Mouse (Mus musculus): ENCODE results near the gene Psmc6. TPM values are rescaled to one million over a fixed set of nuclear protein-coding genes. Genes with fewer than 3 reads are reported as not detected.
A peak's percentile ranks its signal among the peaks of the same experiment; 100 is the strongest.

The Psmc6 gene
- 486 and 500 TPM in 2 replicates for polyA plus RNA-seq (2011; ENCODE audit: insufficient read length, low read depth, missing spikeins)

GRCm38 (mm10) chr14:45329589-45330181 is at the start of gene Psmc6:
Gene Psmc6 (plus strand): TSS chr14:45329788.
- peak; percentile 97 for TF ChIP-seq POLR2A (IDR thresholded peaks at IDR 0.05; ENCODE audit: low read depth, low read length)
- peak; percentile 94 for TF ChIP-seq CTCF (IDR thresholded peaks at IDR 0.05; ENCODE audit: borderline replicate concordance, insufficient read depth, low read length)
- peak within 1 kb of the TSS; percentile 73 for H3K27ac ChIP-seq (ENCODE audit: insufficient read depth, low read length)
- H3K4me3 ChIP-seq (ENCODE audit: insufficient read depth, low read length) = peak within 1 kb of the TSS; percentile 99
- H3K4me1 ChIP-seq (ENCODE audit: control insufficient read depth, insufficient read depth, low read length) = peaks cover 7% of the 10 kb centered on the region; the same call in 1 of the 2 replicates

DNA sequence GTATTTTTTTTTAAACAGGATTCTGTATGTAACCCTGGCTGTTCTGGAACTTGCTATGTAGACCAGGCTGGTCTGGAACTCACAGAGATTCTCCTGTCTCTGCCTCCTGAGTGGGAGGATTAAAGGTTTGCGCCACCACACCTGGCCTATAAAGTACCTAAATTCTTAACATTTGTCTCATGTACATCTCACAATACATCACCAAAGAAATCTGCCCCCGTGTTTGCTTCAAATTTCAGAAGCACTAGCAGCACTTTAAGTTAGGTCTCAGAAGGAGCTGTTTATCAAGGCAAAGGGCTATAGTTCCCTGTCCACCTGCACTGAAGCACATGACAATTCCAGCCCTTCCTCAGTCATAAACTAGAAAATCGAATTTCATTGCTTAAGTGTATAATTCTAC is 47.5 kb upstream of the Psmc6 start:
- Histone ChIP-seq H3K27ac (ENCODE audit: insufficient read depth, low read length) (no peak overlapping the region), H3K4me3 (ENCODE audit: insufficient read depth, low read length) (no peak overlapping the region), H3K4me1 (ENCODE audit: control insufficient read depth, insufficient read depth, low read length) (no peaks in the 10 kb centered on the region)
- TF ChIP-seq CTCF (IDR thresholded peaks at IDR 0.05; ENCODE audit: borderline replicate concordance, insufficient read depth, low read length) = no peak
- no peak for TF ChIP-seq POLR2A (IDR thresholded peaks at IDR 0.05; ENCODE audit: low read depth, low read length)

DNA sequence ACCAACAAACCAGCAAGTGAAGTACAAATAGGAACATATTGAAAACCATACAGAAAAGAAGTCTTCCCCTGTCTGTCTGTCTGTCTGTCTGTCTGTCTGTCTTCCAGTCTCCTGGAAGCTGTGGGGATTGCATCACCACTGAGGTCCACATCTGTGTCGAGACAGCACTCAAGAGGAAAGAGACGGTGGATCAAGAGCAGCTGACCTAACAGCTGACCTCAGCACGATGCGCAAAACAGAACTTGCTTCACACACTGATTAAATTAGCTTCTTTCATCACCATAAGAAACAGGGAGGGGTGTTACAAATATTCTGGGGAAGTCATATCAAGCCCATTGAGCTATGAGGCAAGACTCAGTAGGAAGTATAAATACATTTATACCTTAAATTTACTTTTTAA is 38.0 kb upstream of the Psmc6 start:
- H3K4me3 ChIP-seq (ENCODE audit: insufficient read depth, low read length) = no peak overlapping the region
- no peak overlapping the region for H3K27ac ChIP-seq (ENCODE audit: insufficient read depth, low read length)
- no peaks in the 10 kb centered on the region for H3K4me1 ChIP-seq (ENCODE audit: control insufficient read depth, insufficient read depth, low read length)
- TF ChIP-seq CTCF (IDR thresholded peaks at IDR 0.05; ENCODE audit: borderline replicate concordance, insufficient read depth, low read length) (no peak), POLR2A (IDR thresholded peaks at IDR 0.05; ENCODE audit: low read depth, low read length) (no peak)

DNA sequence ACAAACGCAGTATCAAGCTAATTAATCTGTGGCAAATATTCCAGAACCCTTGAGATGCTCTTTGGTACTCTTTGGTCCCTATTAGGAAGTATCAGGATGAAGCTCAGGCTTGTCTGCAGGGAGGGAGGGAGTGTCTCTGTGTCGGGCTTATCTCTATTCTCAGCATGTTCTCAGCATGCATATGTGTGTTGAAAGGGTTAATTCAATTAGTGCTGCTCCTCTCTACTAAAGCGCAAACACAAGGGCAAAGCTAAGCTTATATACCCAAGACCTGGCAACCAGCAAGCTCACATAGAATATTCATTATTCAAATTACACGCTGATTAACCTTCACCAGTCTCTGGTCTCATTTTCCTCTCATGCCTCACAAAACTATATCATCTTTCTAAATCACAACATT is 25.6 kb upstream of the Psmc6 start:
- TF ChIP-seq CTCF (IDR thresholded peaks at IDR 0.05; ENCODE audit: borderline replicate concordance, insufficient read depth, low read length) (no peak), POLR2A (IDR thresholded peaks at IDR 0.05; ENCODE audit: low read depth, low read length) (no peak)

GRCm38 (mm10) chr14:45304389-45304788 is 25.2 kb upstream of the Psmc6 start:
- TF ChIP-seq POLR2A (IDR thresholded peaks at IDR 0.05; ENCODE audit: low read depth, low read length) (no peak), CTCF (IDR thresholded peaks at IDR 0.05; ENCODE audit: borderline replicate concordance, insufficient read depth, low read length) (no peak)
- H3K27ac ChIP-seq (ENCODE audit: insufficient read depth, low read length) = no peak overlapping the region
- H3K4me3 ChIP-seq (ENCODE audit: insufficient read depth, low read length) = no peak overlapping the region
- H3K4me1 ChIP-seq (ENCODE audit: control insufficient read depth, insufficient read depth, low read length) = no peaks in the 10 kb centered on the region

More for the DNA sequence above, 25.6 kb upstream of the Psmc6 start:
- no peak overlapping the region for H3K4me3 ChIP-seq (ENCODE audit: insufficient read depth, low read length)
- H3K27ac ChIP-seq (ENCODE audit: insufficient read depth, low read length) = no peak overlapping the region
- no peaks in the 10 kb centered on the region for H3K4me1 ChIP-seq (ENCODE audit: control insufficient read depth, insufficient read depth, low read length)

- Histone ChIP-seq H3K4me1 (ENCODE audit: control insufficient read depth, insufficient read depth, low read length) (no peaks in the 10 kb centered on the region), H3K27ac (ENCODE audit: insufficient read depth, low read length) (no peak overlapping the region), H3K4me3 (ENCODE audit: insufficient read depth, low read length) (no peak overlapping the region)
- TF ChIP-seq CTCF (IDR thresholded peaks at IDR 0.05; ENCODE audit: borderline replicate concordance, insufficient read depth, low read length) = no peak
- TF ChIP-seq POLR2A (IDR thresholded peaks at IDR 0.05; ENCODE audit: low read depth, low read length) = no peak
Measured at GRCm38 (mm10) chr14:45305852-45306251, 23.7 kb upstream of the Psmc6 start.

GRCm38 (mm10) chr14:45307630-45308328 is 21.8 kb upstream of the Psmc6 start:
- TF ChIP-seq POLR2A (IDR thresholded peaks at IDR 0.05; ENCODE audit: low read depth, low read length) (no peak), CTCF (IDR thresholded peaks at IDR 0.05; ENCODE audit: borderline replicate concordance, insufficient read depth, low read length) (no peak)
- H3K4me1 ChIP-seq (ENCODE audit: control insufficient read depth, insufficient read depth, low read length) = no peaks in the 10 kb centered on the region
- H3K4me3 ChIP-seq (ENCODE audit: insufficient read depth, low read length) = no peak overlapping the region
- no peak overlapping the region for H3K27ac ChIP-seq (ENCODE audit: insufficient read depth, low read length)

- H3K4me3 ChIP-seq (ENCODE audit: insufficient read depth, low read length) = no peak overlapping the region
Measured at GRCm38 (mm10) chr14:45309646-45310045, 19.9 kb upstream of the Psmc6 start.

GRCm38 (mm10) chr14:45310101-45310500 is 19.5 kb upstream of the Psmc6 start:
- no peak overlapping the region for H3K4me3 ChIP-seq (ENCODE audit: insufficient read depth, low read length)
- no peaks in the 10 kb centered on the region for H3K4me1 ChIP-seq (ENCODE audit: control insufficient read depth, insufficient read depth, low read length)
- no peak overlapping the region for H3K27ac ChIP-seq (ENCODE audit: insufficient read depth, low read length)
- TF ChIP-seq POLR2A (IDR thresholded peaks at IDR 0.05; ENCODE audit: low read depth, low read length) = no peak
- no peak for TF ChIP-seq CTCF (IDR thresholded peaks at IDR 0.05; ENCODE audit: borderline replicate concordance, insufficient read depth, low read length)

More at GRCm38 (mm10) chr14:45309646-45310045, 19.9 kb upstream of the Psmc6 start:
- H3K27ac ChIP-seq (ENCODE audit: insufficient read depth, low read length) = no peak overlapping the region
- H3K4me1 ChIP-seq (ENCODE audit: control insufficient read depth, insufficient read depth, low read length) = no peaks in the 10 kb centered on the region
- no peak for TF ChIP-seq POLR2A (IDR thresholded peaks at IDR 0.05; ENCODE audit: low read depth, low read length)
- TF ChIP-seq CTCF (IDR thresholded peaks at IDR 0.05; ENCODE audit: borderline replicate concordance, insufficient read depth, low read length) = no peak

- Histone ChIP-seq H3K27ac (ENCODE audit: insufficient read depth, low read length) (no peak overlapping the region), H3K4me1 (ENCODE audit: control insufficient read depth, insufficient read depth, low read length) (peaks cover 7% of the 10 kb centered on the region), H3K4me3 (ENCODE audit: insufficient read depth, low read length) (peak overlapping the region; percentile 83)
- no peak for TF ChIP-seq CTCF (IDR thresholded peaks at IDR 0.05; ENCODE audit: borderline replicate concordance, insufficient read depth, low read length)
- TF ChIP-seq POLR2A (IDR thresholded peaks at IDR 0.05; ENCODE audit: low read depth, low read length) = no peak
Measured at GRCm38 (mm10) chr14:45316927-45317326, 12.7 kb upstream of the Psmc6 start.

Data from embryonic fibroblast, embryonic 13.5 days (primary cell).